Mouse (Mus musculus) embryonic facial prominence, embryonic 10.5 days (tissue): ENCODE measurements at regions not wholly inside any gene's neighbourhood (a gene's known extent, or its start where the extent isn't known, plus 50 kb on each side); places are given as distances from the start of the nearest gene placed in this dataset.

Experiments used
- DNase-seq: peaks from one replicate; pipeline ENCODE4 v3.0.0-alpha.2; 2017; ENCODE audit warnings: low spot score
- H3K27ac ChIP-seq: fragments of 300-500 bp; sonication (generic); replicated peaks from 2 replicates; pipeline ENCODE4 v1.5.1; 2016; ENCODE audit warnings: mild to moderate bottlenecking
- H3K27me3 ChIP-seq: fragments of 300-500 bp; sonication (generic); replicated peaks from 2 replicates; pipeline ENCODE4 v1.6.1; 2016; ENCODE audit warnings: low read depth, mild to moderate bottlenecking; ENCODE audit not compliant: poor library complexity, severe bottlenecking
- H3K36me3 ChIP-seq: fragments of 300-500 bp; sonication (generic); replicated peaks from 2 replicates; pipeline ENCODE4 v1.6.1; 2016; ENCODE audit warnings: mild to moderate bottlenecking, moderate library complexity
- H3K4me1 ChIP-seq: fragments of 300-500 bp; sonication (generic); 2 replicates; pipeline ENCODE4 v1.6.1; 2016
- H3K4me3 ChIP-seq: fragments of 300-500 bp; sonication (generic); 2 replicates; pipeline ENCODE4 v1.5.1; 2016; ENCODE audit warnings: mild to moderate bottlenecking, moderate library complexity
- H3K9me3 ChIP-seq: fragments of 300-500 bp; sonication (generic); 2 replicates; pipeline ENCODE4 v1.6.1; 2016; ENCODE audit warnings: mild to moderate bottlenecking
- WGBS: fragments of 180-500 bp; shearing (Covaris S2); methylation state at CpG from one replicate; pipeline ENCODE4 v1.1.7; 2016; 5-methylcytosine and 5-hydroxymethylcytosine counted together

GRCm38 (mm10) chr15:68417142-68417541 lies 1916.4 kb upstream of the Lrrc6 start:
- 0 out of 2 replicates have a peak, but pooled peaks cover 4% of the 10 kb centered on the region for H3K4me1 ChIP-seq
- H3K27me3 ChIP-seq = no peaks in the 10 kb centered on the region
- H3K36me3 ChIP-seq = no peaks in the 10 kb centered on the region
- WGBS = 21% methylated on average over 1 of the region's 1 CpGs
- H3K4me3 ChIP-seq = no peak overlapping the region
- DNase-seq = no peak
- no peaks in the 10 kb centered on the region for H3K9me3 ChIP-seq
- H3K27ac ChIP-seq = no peak overlapping the region

GRCm38 (mm10) chr15:68415401-68415925 lies 1914.8 kb upstream of the Lrrc6 start:
- H3K4me1 ChIP-seq = 0 out of 2 replicates have a peak, but pooled peaks cover 4% of the 10 kb centered on the region
- no peaks in the 10 kb centered on the region for H3K36me3 ChIP-seq
- H3K27ac ChIP-seq = no peak overlapping the region
- peak; percentile 35 for DNase-seq
- H3K27me3 ChIP-seq = no peaks in the 10 kb centered on the region
- H3K4me3 ChIP-seq = no peak overlapping the region
- no peaks in the 10 kb centered on the region for H3K9me3 ChIP-seq
- WGBS = 34% methylated on average over 3 of the region's 3 CpGs

GRCm38 (mm10) chr15:68414047-68414446 lies 1913.3 kb upstream of the Lrrc6 start:
- Histone ChIP-seq H3K9me3 (no peaks in the 10 kb centered on the region), H3K36me3 (no peaks in the 10 kb centered on the region), H3K4me3 (no peak overlapping the region), H3K4me1 (0 out of 2 replicates have a peak, but pooled peaks cover 7% of the 10 kb centered on the region), H3K27ac (no peak overlapping the region), H3K27me3 (no peaks in the 10 kb centered on the region)
- no peak for DNase-seq
- 68% methylated on average over 4 of the region's 4 CpGs for WGBS

GRCm38 (mm10) chr15:68412697-68413096 lies 1912.0 kb upstream of the Lrrc6 start:
- DNase-seq = no peak
- 80% methylated on average over 2 of the region's 2 CpGs for WGBS
- Histone ChIP-seq H3K27ac (no peak overlapping the region), H3K9me3 (no peaks in the 10 kb centered on the region), H3K4me1 (0 out of 2 replicates have a peak, but pooled peaks cover 4% of the 10 kb centered on the region), H3K36me3 (no peaks in the 10 kb centered on the region), H3K4me3 (no peak overlapping the region), H3K27me3 (no peaks in the 10 kb centered on the region)

- Histone ChIP-seq H3K9me3 (no peaks in the 10 kb centered on the region), H3K4me3 (no peak overlapping the region), H3K27me3 (no peaks in the 10 kb centered on the region), H3K36me3 (no peaks in the 10 kb centered on the region), H3K27ac (no peak overlapping the region), H3K4me1 (0 out of 2 replicates have a peak, but pooled peaks cover 3% of the 10 kb centered on the region)
- no peak for DNase-seq
- 90% methylated on average over 3 of the region's 3 CpGs for WGBS
These were observed 1911.4 kb upstream of the Lrrc6 start for GRCm38 (mm10) chr15:68412156-68412555.

GRCm38 (mm10) chr15:68403554-68404070 lies 1902.9 kb upstream of the Lrrc6 start:
- Histone ChIP-seq H3K9me3 (no peaks in the 10 kb centered on the region), H3K27ac (no peak overlapping the region), H3K36me3 (no peaks in the 10 kb centered on the region), H3K4me1 (no peaks in the 10 kb centered on the region), H3K4me3 (no peak overlapping the region), H3K27me3 (no peaks in the 10 kb centered on the region)
- 92% methylated on average over 3 of the region's 3 CpGs for WGBS
- no peak for DNase-seq

- H3K27ac ChIP-seq = no peak overlapping the region
- 68% methylated on average over 1 of the region's 1 CpGs for WGBS
- H3K36me3 ChIP-seq = no peaks in the 10 kb centered on the region
- H3K4me1 ChIP-seq = no peaks in the 10 kb centered on the region
- H3K27me3 ChIP-seq = no peaks in the 10 kb centered on the region
- no peaks in the 10 kb centered on the region for H3K9me3 ChIP-seq
- no peak overlapping the region for H3K4me3 ChIP-seq
- DNase-seq = no peak
These were observed 1901.0 kb upstream of the Lrrc6 start for GRCm38 (mm10) chr15:68401726-68402125.

- no peaks in the 10 kb centered on the region for H3K36me3 ChIP-seq
- H3K27me3 ChIP-seq = no peaks in the 10 kb centered on the region
- H3K4me3 ChIP-seq = no peak overlapping the region
- no peak overlapping the region for H3K27ac ChIP-seq
- DNase-seq = no peak
- 91% methylated on average over 4 of the region's 4 CpGs for WGBS
- H3K9me3 ChIP-seq = no peaks in the 10 kb centered on the region
- no peaks in the 10 kb centered on the region for H3K4me1 ChIP-seq
These were observed 1900.3 kb upstream of the Lrrc6 start for GRCm38 (mm10) chr15:68401006-68401405.

GRCm38 (mm10) chr15:68396566-68396965 lies 1895.9 kb upstream of the Lrrc6 start:
- Histone ChIP-seq H3K4me3 (no peak overlapping the region), H3K36me3 (no peaks in the 10 kb centered on the region), H3K4me1 (no peaks in the 10 kb centered on the region), H3K9me3 (no peaks in the 10 kb centered on the region), H3K27ac (no peak overlapping the region), H3K27me3 (no peaks in the 10 kb centered on the region)
- WGBS = 95% methylated on average over 6 of the region's 6 CpGs
- no peak for DNase-seq

GRCm38 (mm10) chr15:68394749-68395148 lies 1894.0 kb upstream of the Lrrc6 start:
- no peak for DNase-seq
- WGBS = 87% methylated on average over 1 of the region's 1 CpGs
- Histone ChIP-seq H3K27ac (no peak overlapping the region), H3K9me3 (no peaks in the 10 kb centered on the region), H3K36me3 (no peaks in the 10 kb centered on the region), H3K4me1 (no peaks in the 10 kb centered on the region), H3K27me3 (no peaks in the 10 kb centered on the region), H3K4me3 (no peak overlapping the region)

- DNase-seq = no peak
- no peaks in the 10 kb centered on the region for H3K9me3 ChIP-seq
- H3K4me3 ChIP-seq = no peak overlapping the region
- WGBS = 90% methylated on average over 4 of the region's 4 CpGs
- H3K4me1 ChIP-seq = no peaks in the 10 kb centered on the region
- no peaks in the 10 kb centered on the region for H3K27me3 ChIP-seq
- H3K36me3 ChIP-seq = no peaks in the 10 kb centered on the region
- no peak overlapping the region for H3K27ac ChIP-seq
These were observed 1893.4 kb upstream of the Lrrc6 start for GRCm38 (mm10) chr15:68394157-68394556.

GRCm38 (mm10) chr15:68391737-68392136 lies 1891.0 kb upstream of the Lrrc6 start:
- Histone ChIP-seq H3K4me3 (no peak overlapping the region), H3K36me3 (no peaks in the 10 kb centered on the region), H3K4me1 (no peaks in the 10 kb centered on the region), H3K27me3 (no peaks in the 10 kb centered on the region), H3K27ac (no peak overlapping the region), H3K9me3 (no peaks in the 10 kb centered on the region)
- no peak for DNase-seq
- WGBS = 60% methylated on average over 1 of the region's 1 CpGs

GRCm38 (mm10) chr15:68389855-68390254 lies 1889.1 kb upstream of the Lrrc6 start:
- 84% methylated on average over 5 of the region's 5 CpGs for WGBS
- Histone ChIP-seq H3K36me3 (no peaks in the 10 kb centered on the region), H3K4me3 (no peak overlapping the region), H3K27me3 (no peaks in the 10 kb centered on the region), H3K4me1 (no peaks in the 10 kb centered on the region), H3K9me3 (no peaks in the 10 kb centered on the region), H3K27ac (no peak overlapping the region)
- DNase-seq = no peak
